Mouse (Mus musculus): ENCODE data around the gene Tnrc6a. TPM values are rescaled to one million over a fixed set of nuclear protein-coding genes. Genes with fewer than 3 reads are reported as not detected.

The Tnrc6a gene
- polyA plus RNA-seq, 1 experiment from 2014 or later, result 36.1 TPM

DNA sequence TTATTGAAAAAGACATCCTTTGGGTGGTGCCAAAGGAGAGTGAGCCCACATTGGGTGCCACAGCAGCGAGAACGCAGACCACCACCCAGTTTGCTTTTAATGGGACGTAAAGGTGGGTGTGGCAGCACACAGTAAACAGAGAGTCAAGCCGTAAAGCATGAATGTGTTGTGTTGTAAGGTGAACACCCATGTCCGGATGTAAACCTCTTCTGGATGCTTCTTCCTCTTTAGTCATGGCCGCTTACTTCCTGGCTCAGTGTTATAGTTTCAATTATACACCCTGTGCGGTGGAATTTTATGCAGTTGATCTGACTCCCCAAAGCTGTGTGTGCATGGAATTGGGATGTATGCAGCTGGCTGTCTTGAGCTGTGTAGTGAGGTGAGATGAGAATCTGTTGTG, 118.6 kb downstream of the Tnrc6a start:
- Histone ChIP-seq H3K9me3 (replicated peaks) (no peaks in the 10 kb centered on the region), H3K9ac (no peak overlapping the region), H3K27me3 (no peaks in the 10 kb centered on the region), H3K36me3 (no peaks in the 10 kb centered on the region), H3K4me3 (no peak overlapping the region), H3K27ac (no peak overlapping the region), H3K4me1 (replicated peaks) (peaks cover 15% of the 10 kb centered on the region; the same call in 1 of the 2 replicates), H3K4me2 (no peak overlapping the region)
- 88% methylated on average over 7 of the region's 7 CpGs for WGBS
- ATAC-seq (replicated peaks; ENCODE audit: insufficient number of reproducible peaks, insufficient read depth, low FRiP score, low read depth), result no peak

DNA sequence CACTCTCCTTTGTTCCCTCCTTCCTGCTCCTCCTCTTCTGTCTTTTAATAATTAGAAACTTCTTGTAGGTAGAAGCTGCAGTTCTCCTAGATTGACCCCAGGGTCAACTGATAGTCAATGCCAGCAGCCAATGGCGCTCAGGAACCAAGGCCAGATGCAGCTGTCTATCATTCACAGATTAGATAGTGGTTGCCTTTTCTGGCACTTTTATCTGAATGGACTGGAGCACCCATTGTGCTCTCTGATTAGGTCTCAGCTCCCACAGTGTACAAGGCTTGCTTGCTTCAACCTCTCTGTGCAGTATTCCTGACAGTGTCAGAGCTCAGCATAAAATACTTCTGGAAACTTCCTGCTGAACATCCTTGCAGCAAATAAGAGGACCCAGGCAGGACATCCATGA, 121.1 kb downstream of the Tnrc6a start:
- Histone ChIP-seq H3K4me3 (no peak overlapping the region), H3K9ac (no peak overlapping the region), H3K9me3 (replicated peaks) (no peaks in the 10 kb centered on the region), H3K4me1 (replicated peaks) (peaks cover 15% of the 10 kb centered on the region; the same call in 1 of the 2 replicates), H3K36me3 (no peaks in the 10 kb centered on the region), H3K4me2 (no peak overlapping the region), H3K27me3 (no peaks in the 10 kb centered on the region), H3K27ac (no peak overlapping the region)
- no peak for ATAC-seq (replicated peaks; ENCODE audit: insufficient number of reproducible peaks, insufficient read depth, low FRiP score, low read depth)
- WGBS, result 31% methylated on average over 1 of the region's 1 CpGs

Other genes with a start within 250 kb of the Tnrc6a start
- gene Rbbp6, start 158.2 kb upstream of the Tnrc6a start, polyA plus RNA-seq (2015; fragmentation: Nextera tagmentation; extraction: Ambion mirVana), result 16.6 and 17.2 TPM in 2 replicates
- 0.27 TPM in 1 of 2 replicates, not detected in the other for gene Slc5a11, start 90.9 kb downstream of the Tnrc6a start, polyA plus RNA-seq (2015; fragmentation: Nextera tagmentation; extraction: Ambion mirVana)
- gene Lcmt1, start 245.9 kb downstream of the Tnrc6a start, polyA plus RNA-seq (2015; fragmentation: Nextera tagmentation; extraction: Ambion mirVana), result 35.2 and 38.1 TPM in 2 replicates
- 11.6 and 16.2 TPM in 2 replicates for gene Arhgap17, start 246.0 kb downstream of the Tnrc6a start, polyA plus RNA-seq (2015; fragmentation: Nextera tagmentation; extraction: Ambion mirVana)